Mouse (Mus musculus) erythroid progenitor cell, adult 5-6 weeks (primary cell): ENCODE data around the gene Atp8b2. TPM values are rescaled to one million over a fixed set of nuclear protein-coding genes. Genes with fewer than 3 reads are reported as not detected.
A peak's percentile ranks its signal among the peaks of the same experiment; 100 is the strongest.

ENCODE experiments used
- ATAC-seq: replicated peaks from 2 replicates; pipeline ENCODE4 v1.8.0; 2016; ENCODE audit warnings: moderate number of reproducible peaks, mild to moderate bottlenecking, moderate TSS enrichment, inconsistent platforms; ENCODE audit not compliant: poor library complexity, low FRiP score, severe bottlenecking
- total RNA-seq, 2 experiments: library from RNA; stranded (forward) in 1 of 2; stranded (reverse) in 1 of 2; fragments of 150-400 nt in 1 of 2; fragments of 186-747, 209-891 nt in 1 of 2; gene quantifications; 2 replicates each; pipeline versions ENCODE4 v1.2.3 to v1.2.4; 2015 to 2017; ENCODE audit warnings: low replicate concordance in 2 of 2

Gene Atp8b2
- 1.8 TPM in 1 of 2 replicates, not detected in the other for total RNA-seq (2015; ENCODE audit: low replicate concordance)
- 1.2 and 2.1 TPM in 2 replicates for total RNA-seq (2017; ENCODE audit: low replicate concordance)

GRCm38 (mm10) chr3:89963221-89963763, at the start of gene Atp8b2:
Gene Atp8b2 (minus strand): TSS chr3:89963508.
- no peak for ATAC-seq

DNA sequence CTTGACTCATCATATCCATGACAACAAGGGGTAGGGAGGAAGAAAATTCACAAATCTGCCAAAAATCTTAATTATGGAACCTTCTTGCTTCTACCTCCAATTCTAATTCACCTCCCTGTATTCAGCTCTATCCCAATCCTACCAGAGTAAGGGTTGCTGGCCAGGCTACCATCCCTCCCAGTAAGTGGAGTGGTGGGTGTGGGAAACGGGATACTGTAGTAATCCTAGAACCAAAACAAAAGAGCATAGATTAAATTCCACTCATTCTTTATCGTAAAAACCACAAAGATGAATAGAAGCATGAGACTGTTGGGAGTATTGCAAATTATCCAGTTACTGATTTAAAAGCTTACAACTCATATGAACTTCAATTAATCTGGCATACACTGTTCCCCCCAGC, 47.0 kb upstream of the Atp8b2 start:
- ATAC-seq = no peak

DNA sequence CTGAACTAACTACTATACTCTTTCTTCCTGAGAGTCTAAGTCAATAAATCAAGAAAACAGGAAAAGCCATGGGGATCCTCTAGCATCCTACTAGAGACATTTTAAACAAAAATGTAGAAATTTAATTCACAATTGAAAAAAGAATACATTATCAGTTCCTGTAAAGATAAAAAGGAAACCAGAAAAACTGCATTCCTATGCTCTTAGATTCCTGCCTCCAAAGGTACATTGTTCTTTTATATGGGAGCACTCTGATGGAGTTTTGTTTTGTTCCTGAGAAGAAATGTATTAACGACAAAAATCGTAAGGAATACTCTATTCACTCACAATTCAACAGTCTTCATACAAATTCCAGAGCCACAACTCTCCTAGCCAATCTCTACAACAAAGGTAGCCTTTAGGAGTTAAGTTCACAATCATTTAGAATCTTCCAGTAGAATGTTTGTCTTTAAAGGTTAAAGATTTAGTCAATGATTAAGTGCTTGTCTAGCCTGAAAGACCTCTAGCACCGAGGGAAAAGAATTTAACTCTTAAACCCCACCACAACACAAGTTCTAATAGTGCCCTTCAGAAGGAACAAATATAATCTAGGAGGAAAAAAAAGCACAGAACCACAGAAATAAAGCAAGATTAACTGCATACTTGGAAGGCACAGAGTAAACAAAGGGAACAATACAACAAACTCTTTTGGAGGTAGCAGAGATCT, 40.9 kb upstream of the Atp8b2 start:
- no peak for ATAC-seq

DNA sequence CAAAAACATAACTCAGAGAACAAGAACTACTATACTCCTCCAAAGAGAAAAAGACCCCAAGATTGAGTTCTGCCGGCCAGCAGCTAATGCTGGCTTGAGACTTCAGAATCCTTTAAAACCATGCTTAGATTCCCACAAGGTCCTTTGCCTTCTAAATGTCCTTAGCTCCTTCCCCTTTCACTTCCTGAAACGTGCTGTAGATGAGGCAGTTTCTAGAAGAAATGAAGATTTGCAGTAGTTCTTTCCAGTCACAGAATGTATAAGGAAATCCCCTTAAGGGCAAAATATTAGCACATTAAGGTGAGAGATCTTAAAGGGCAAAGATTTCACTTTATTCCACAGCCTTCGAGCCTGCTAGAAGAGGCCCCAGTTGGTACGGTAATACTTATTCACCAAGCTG, 36.5 kb upstream of the Atp8b2 start:
- no peak for ATAC-seq

DNA sequence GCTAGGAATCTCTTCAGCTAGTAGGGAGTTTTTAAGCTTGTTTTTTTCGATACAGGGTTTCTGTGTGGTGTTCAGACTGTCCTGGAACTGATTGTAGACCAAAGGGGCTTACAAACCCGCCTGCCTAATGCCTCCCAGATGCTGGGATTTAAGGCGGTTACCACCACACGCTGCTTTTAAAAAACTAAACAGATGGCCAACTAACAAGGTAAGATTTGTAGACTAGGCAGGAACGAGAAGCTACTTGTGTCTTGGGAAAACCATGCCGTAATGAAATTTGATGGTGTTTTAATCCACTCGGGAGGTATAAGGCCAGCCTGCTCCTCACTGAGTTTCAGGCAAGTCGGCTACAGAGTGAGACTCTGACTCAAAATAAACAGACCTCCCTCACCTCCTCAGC, 35.8 kb upstream of the Atp8b2 start:
- ATAC-seq = no peak

GRCm38 (mm10) chr3:89998612-89999054, 35.3 kb upstream of the Atp8b2 start, which contains the start of gene Hax1:
Gene Hax1 (minus strand): TSS chr3:89998780.
- ATAC-seq = peak; percentile 94

DNA sequence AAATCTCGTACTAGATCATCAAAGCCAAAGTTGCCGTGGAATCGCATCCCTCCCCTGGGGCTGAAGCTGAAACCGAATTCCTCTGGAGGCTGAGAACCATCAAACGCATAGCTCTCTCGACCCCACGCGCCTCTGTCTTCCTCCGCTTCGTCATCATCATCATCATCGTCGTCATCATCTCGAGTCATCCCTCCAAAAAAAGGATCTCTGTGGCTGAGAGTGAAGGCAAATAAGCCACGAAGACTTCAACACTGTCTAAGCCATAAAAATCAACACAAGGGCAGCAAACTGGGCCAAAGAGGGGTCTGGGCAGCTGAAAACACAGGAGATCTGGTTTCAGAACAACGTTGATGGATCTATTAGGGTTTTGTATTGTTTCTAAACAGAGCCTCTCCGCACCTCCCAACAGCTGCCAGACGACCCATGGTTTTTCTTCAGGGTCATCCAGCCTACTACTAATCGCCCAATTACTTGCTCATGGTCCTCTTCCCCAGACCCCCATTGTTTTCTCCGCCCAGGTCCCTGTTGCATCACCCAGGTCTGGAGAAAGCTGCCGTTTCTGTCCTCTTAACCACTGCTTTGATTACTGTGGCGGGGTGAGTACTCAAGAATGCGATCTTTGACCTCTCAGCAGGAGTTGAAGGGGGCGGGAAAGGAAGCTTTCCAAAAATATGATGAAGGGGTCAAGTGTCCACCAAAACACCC, 34.6 kb upstream of the Atp8b2 start:
- ATAC-seq = peak; percentile 46

DNA sequence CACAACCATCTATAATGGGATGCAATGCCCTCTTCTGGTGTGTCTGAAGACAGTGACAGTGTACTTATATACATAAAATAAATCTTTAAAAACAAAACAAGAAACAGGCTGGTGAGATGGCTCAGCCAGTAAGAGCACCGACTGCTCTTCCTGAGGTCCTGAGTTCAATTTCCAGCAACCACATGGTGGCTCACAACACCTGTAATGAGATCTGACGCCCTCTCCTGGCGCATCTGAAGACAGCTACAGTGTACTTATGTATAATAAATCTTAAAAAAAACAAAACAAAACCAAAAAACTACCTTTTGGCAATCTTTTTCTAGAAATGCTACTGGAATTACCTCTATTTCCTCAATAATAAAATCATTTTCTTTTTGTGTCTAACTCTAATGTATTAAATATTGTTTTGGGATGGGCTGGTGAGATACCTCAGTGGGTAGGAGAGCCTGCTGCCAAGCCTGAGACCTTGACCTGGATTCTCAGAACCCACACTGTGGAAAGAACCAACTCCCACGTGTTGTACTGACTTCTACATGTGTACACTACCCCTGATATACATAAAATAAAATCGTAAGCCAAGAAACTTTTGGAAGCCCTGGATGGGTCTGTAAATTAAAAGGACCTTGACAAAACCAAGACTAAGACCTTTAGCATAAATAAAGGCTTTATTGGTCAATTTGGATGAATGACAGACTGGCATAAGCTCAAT, 31.7 kb upstream of the Atp8b2 start:
- ATAC-seq = no peak

GRCm38 (mm10) chr3:89987822-89988221, 24.5 kb upstream of the Atp8b2 start:
- no peak for ATAC-seq

DNA sequence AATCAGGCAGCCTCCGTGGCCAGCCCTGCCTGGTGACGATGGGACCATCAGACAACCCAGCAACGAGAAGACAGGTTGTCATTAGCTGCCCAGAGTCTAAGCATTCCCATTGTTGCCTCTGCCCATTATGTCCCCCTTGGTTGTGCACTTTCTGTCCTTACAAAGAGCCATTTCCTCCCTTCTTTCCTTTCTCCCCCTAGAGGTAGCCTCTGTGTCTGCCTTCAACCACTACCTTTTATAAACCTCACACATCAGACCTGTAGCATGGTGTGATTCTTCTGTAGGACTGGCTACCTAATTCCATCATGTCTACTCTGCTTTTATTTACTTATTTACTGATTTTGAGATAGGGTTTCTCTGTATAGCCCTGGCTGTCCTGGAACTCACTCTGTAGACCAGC, 23.9 kb upstream of the Atp8b2 start:
- ATAC-seq = no peak

DNA sequence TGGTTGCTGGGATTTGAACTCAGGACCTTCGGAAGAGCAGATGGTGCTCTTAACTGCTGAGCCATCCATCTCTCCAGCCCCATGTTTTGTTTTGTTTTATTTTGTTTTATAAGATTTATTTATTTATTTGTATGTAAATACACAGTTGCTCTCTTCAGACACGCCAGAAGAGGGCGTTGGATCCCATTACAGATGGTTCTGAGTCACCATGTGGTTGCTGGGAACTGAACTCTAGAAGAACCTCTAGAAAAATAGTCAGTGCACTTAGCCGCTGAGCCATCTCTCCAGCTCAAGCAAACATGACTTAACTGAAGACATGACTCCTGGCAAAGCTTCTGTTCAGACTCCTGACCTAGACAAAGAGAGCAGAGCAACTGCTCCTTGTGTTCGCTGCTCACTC, 19.1 kb upstream of the Atp8b2 start:
- no peak for ATAC-seq

DNA sequence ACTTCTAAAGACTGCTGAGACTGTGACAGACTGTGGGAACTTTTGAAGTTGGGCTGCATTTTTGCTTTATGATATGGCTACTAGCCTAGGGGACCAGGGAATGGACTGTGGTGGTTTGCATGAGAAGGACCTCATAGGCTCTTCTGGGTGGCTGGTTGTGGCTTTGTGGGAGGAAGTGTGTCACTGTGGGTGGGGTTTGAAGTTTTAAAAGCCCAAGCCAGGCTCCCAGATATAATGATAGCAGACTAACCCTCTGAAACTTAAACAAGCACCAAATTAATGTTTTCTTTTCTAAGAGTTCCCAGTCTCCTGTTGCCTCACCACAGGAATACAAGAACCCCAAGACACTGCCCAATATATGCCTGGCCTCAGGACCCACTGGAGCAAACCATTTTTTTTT, 13.6 kb upstream of the Atp8b2 start:
- ATAC-seq = no peak

DNA sequence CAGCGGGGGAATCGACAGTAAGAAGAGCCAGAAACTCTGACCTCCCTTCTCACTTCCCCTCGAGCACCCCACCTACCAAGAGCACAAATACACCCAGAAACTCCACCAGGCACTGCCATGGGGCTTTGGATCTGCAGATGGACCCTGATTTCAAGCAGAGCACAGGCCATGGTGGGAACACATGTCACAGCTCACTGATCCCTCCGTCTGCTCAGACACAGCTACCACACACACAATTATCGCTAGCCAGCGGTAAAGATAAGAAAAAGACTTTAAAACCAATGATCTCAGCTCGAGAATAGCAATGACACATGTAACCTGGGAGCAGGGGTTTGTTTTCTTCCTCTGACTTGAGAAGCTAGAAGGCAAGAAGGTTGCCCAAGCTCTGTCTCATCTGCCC, 5.2 kb upstream of the Atp8b2 start:
- ATAC-seq = no peak

- ATAC-seq = no peak
These were observed 3.6 kb upstream of the Atp8b2 start for GRCm38 (mm10) chr3:89966946-89967345.

DNA sequence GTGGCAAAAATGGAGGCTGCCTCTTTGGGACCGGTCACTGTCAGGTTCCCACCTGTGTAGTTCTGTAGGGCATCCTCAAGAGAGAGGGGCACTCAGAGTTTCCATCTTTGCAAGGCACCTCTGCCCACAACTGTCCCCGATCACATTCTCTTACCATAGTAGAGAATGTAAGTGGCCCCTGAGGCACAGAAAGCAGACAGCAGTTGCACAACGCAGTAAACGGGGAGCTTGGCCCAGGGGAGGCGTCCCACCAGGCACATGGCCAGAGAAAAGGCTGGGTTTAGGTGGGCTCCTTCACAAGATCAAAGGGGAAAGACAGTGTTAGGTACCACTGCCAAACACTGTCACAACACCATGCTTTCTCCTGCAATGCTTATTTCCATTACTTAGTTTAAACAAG, 2.7 kb upstream of the Atp8b2 start:
- no peak for ATAC-seq

- no peak for ATAC-seq
These were observed 2.2 kb upstream of the Atp8b2 start for GRCm38 (mm10) chr3:89965557-89965956.

- ATAC-seq = 0 out of 2 replicates have a peak, but pooled peaks have one; percentile 18
These were observed 825 bp upstream of the Atp8b2 start for GRCm38 (mm10) chr3:89963926-89964739.

DNA sequence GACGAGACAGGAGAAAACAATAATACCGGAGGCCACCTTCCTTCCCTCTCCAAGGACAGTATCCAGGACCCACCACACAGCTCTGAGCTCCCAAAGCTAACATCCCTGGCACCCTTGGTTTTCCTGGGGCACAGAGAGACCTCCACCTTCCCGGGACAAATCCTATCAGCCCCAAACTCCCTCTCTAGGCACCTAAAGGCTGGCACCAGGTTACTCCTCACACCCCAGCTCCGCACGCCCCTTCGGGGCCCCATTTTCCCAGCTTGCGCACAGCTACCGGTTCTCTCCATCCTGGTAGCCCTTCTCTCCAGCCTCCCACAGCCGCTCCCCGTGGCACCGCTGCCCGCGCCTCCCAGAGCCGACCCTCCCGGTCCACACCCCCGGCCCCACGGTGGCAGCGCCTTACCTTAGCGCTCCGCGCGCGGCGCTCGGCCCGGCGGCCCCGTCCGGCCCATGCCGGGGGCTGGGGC, 522 bp downstream of the Atp8b2 start:
- no peak for ATAC-seq

- ATAC-seq = no peak
These were observed 1.1 kb downstream of the Atp8b2 start for GRCm38 (mm10) chr3:89962059-89962750.
